In genomic region chr16:49818627-49819026, GRCm38 (mm10) we compare ENCODE assay signal across 15 mouse cellular contexts. TPM values are rescaled to one million over a fixed set of nuclear protein-coding genes. Genes with fewer than 3 reads are reported as not detected.
DNase-seq lines count a peak whose midpoint lies in the region; ATAC-seq and TF ChIP-seq lines count a peak whose summit lies in the region.
"Had no signal": no experiment of that assay in that cellular context is flagged by ENCODE, and none has a peak within 500 bp of the region (broad histone marks: within the 10 kb centered on the region; RNA-seq: fewer than 3 reads in every experiment).

No protein-coding gene starts in this region.

- no peak overlapping the region for H3K4me3 ChIP-seq in kidney, embryonic 14.5 days (ENCODE audit: low read length)
- peak overlapping the region; percentile 24 for H3K4me3 ChIP-seq in liver, postnatal 0 days (ENCODE audit: low read depth, low read length)
- no peak overlapping the region for H3K4me3 ChIP-seq in forebrain, embryonic 12.5 days (replicated peaks)
- no peak overlapping the region for H3K4me3 ChIP-seq in midbrain, embryonic 13.5 days (replicated peaks)
- H3K4me3 ChIP-seq: forebrain, embryonic 13.5 days had no signal

- 85% methylated on average over 6 of the region's 6 CpGs for WGBS in kidney, embryonic 14.5 days
- WGBS in liver, postnatal 0 days (ENCODE audit: insufficient replicate concordance): 24% methylated on average over 6 of the region's 6 CpGs
- 89% methylated on average over 6 of the region's 6 CpGs for WGBS in forebrain, embryonic 12.5 days
- 94% methylated on average over 6 of the region's 6 CpGs for WGBS in midbrain, embryonic 13.5 days

- TF ChIP-seq EP300 in liver, postnatal 0 days (IDR thresholded peaks at IDR 0.05; ENCODE audit: low read depth): peak; percentile 72

- no peak overlapping the region for H3K4me2 ChIP-seq in kidney, embryonic 14.5 days (replicated peaks; ENCODE audit: low read depth, low read length)
- peak overlapping the region; percentile 63 for H3K4me2 ChIP-seq in liver, postnatal 0 days (ENCODE audit: low read depth, low read length)
- H3K4me2 ChIP-seq in forebrain, embryonic 12.5 days: no peak overlapping the region
- H3K4me2 ChIP-seq in midbrain, embryonic 13.5 days (replicated peaks): no peak overlapping the region
- H3K4me2 ChIP-seq: forebrain, embryonic 13.5 days; heart, embryonic 11.5 days had no signal

- no peaks in the 10 kb centered on the region for H3K36me3 ChIP-seq in kidney, embryonic 14.5 days (ENCODE audit: control insufficient read depth, insufficient read depth, low read length)
- H3K36me3 ChIP-seq in liver, postnatal 0 days (replicated peaks; ENCODE audit: insufficient read depth, low read length): no peaks in the 10 kb centered on the region
- no peaks in the 10 kb centered on the region for H3K36me3 ChIP-seq in forebrain, embryonic 12.5 days (replicated peaks)
- no peaks in the 10 kb centered on the region for H3K36me3 ChIP-seq in midbrain, embryonic 13.5 days

- no peaks in the 10 kb centered on the region for H3K9me3 ChIP-seq in kidney, embryonic 14.5 days (ENCODE audit: control insufficient read depth, low read length)
- H3K9me3 ChIP-seq in liver, postnatal 0 days (ENCODE audit: low read length): no peaks in the 10 kb centered on the region
- H3K9me3 ChIP-seq in forebrain, embryonic 12.5 days: no peaks in the 10 kb centered on the region
- no peaks in the 10 kb centered on the region for H3K9me3 ChIP-seq in midbrain, embryonic 13.5 days
- H3K9me3 ChIP-seq: forebrain, embryonic 13.5 days had no signal

- no peak for TF ChIP-seq CTCF in liver, postnatal 0 days (IDR thresholded peaks at IDR 0.05; ENCODE audit: low read depth)

- H3K4me1 ChIP-seq in kidney, embryonic 14.5 days (ENCODE audit: control insufficient read depth, insufficient read depth, low read length): no peaks in the 10 kb centered on the region
- peaks cover 19% of the 10 kb centered on the region for H3K4me1 ChIP-seq in liver, postnatal 0 days (ENCODE audit: insufficient read depth)
- no peaks in the 10 kb centered on the region for H3K4me1 ChIP-seq in forebrain, embryonic 12.5 days
- H3K4me1 ChIP-seq in midbrain, embryonic 13.5 days (replicated peaks): no peaks in the 10 kb centered on the region
- H3K4me1 ChIP-seq: forebrain, embryonic 13.5 days had no signal

- H3K9ac ChIP-seq in kidney, embryonic 14.5 days (ENCODE audit: low read depth, low read length): no peak overlapping the region
- H3K9ac ChIP-seq in liver, postnatal 0 days (replicated peaks): peak overlapping the region; percentile 50
- no peak overlapping the region for H3K9ac ChIP-seq in forebrain, embryonic 12.5 days
- H3K9ac ChIP-seq in midbrain, embryonic 13.5 days (replicated peaks): no peak overlapping the region
- H3K9ac ChIP-seq: forebrain, embryonic 13.5 days had no signal

- DNase-seq in kidney, adult 9 months: peak; percentile 14
- no peak for DNase-seq in liver, postnatal 0 days
- DNase-seq in thymus, postnatal 14 days: peak; percentile 67
- no peak for DNase-seq in layer of hippocampus, postnatal 36 days
- DNase-seq: adrenal gland, adult 2 months; cerebellum, adult 9-11 months; left cerebral cortex, postnatal 4 days; right cerebral cortex, adult 18-20 months had no signal

- H3K27me3 ChIP-seq in kidney, embryonic 14.5 days (ENCODE audit: control insufficient read depth, insufficient read depth, low read length): no peaks in the 10 kb centered on the region
- H3K27me3 ChIP-seq in liver, postnatal 0 days (ENCODE audit: insufficient read depth, low read length): no peaks in the 10 kb centered on the region
- H3K27me3 ChIP-seq in forebrain, embryonic 12.5 days: no peaks in the 10 kb centered on the region
- no peaks in the 10 kb centered on the region for H3K27me3 ChIP-seq in midbrain, embryonic 13.5 days
- H3K27me3 ChIP-seq: forebrain, embryonic 13.5 days had no signal

- no peak for ATAC-seq in kidney, embryonic 14.5 days (ENCODE audit: low FRiP score, low TSS enrichment)
- ATAC-seq in common myeloid progenitor, adult 5-6 weeks (replicated peaks; ENCODE audit: low read depth, poor library complexity, severe bottlenecking): peak; percentile 95
- peak; percentile 80 for ATAC-seq in liver, postnatal 0 days
- ATAC-seq in forebrain, embryonic 12.5 days (ENCODE audit: low FRiP score): no peak
- no peak for ATAC-seq in midbrain, embryonic 13.5 days
- ATAC-seq: forebrain, embryonic 13.5 days; midbrain, embryonic 16.5 days had no signal

- no peak overlapping the region for H3K27ac ChIP-seq in kidney, embryonic 14.5 days (ENCODE audit: low read depth, low read length)
- peak overlapping the region; percentile 82 for H3K27ac ChIP-seq in liver, postnatal 0 days (ENCODE audit: low read depth)
- H3K27ac ChIP-seq in forebrain, embryonic 12.5 days: no peak overlapping the region
- H3K27ac ChIP-seq in midbrain, embryonic 13.5 days: no peak overlapping the region
- H3K27ac ChIP-seq: forebrain, embryonic 13.5 days had no signal

RNA-seq across cellular contexts. Expression of gene Cd47, which starts 18.3 kb away (rescaled TPM):
- 72.8 and 82.9 TPM in 2 replicates for polyA plus RNA-seq in kidney, embryonic 14.5 days (2014; fragmentation: Nextera tagmentation; extraction: Ambion mirVana)
- 237 and 246 TPM in 2 replicates for total RNA-seq in common myeloid progenitor, adult 5-6 weeks (2017)
- polyA plus RNA-seq in liver, postnatal 0 days (2015; fragmentation: Nextera tagmentation; extraction: Ambion mirVana): 285 and 286 TPM in 2 replicates
- polyA plus RNA-seq in forebrain, embryonic 12.5 days (2016; fragmentation: Nextera tagmentation; extraction: Ambion mirVana): 61.0 and 61.4 TPM in 2 replicates
- 94.8 and 121 TPM in 2 replicates for polyA plus RNA-seq in midbrain, embryonic 13.5 days (2015; fragmentation: Nextera tagmentation; extraction: Ambion mirVana)
- 100 to 1,000 TPM; 223 to 229 TPM for total RNA-seq in layer of hippocampus, postnatal 36 days (2021)

Comparison
In these comparisons a context has a peak if more than half of its experiments do, and no peak if none do; other contexts are left out.
1. DNase-seq: peak in kidney, adult 9 months (single experiment) and thymus, postnatal 14 days (single experiment); none in liver, postnatal 0 days (single experiment) and layer of hippocampus, postnatal 36 days (0 of 2).
2. ATAC-seq: peak in common myeloid progenitor, adult 5-6 weeks (single experiment) and liver, postnatal 0 days (single experiment); none in kidney, embryonic 14.5 days (single experiment), forebrain, embryonic 12.5 days (single experiment) and midbrain, embryonic 13.5 days (single experiment).